Mouse (Mus musculus): ENCODE data around the gene Ncbp3.
"Not testable (repeated sequence)": the region's sequence is repeated elsewhere in the genome, so short reads cannot be mapped to it uniquely, and the experiment has no call there.

Gene Ncbp3

GRCm38 (mm10) chr11:73085391-73085790 is 37.8 kb downstream of the Ncbp3 start:
- no peak for DNase-seq (ENCODE audit: low read depth, low spot score)

- no peak for DNase-seq (ENCODE audit: low read depth, low spot score)
Observed at GRCm38 (mm10) chr11:73087700-73088480, 40.3 kb downstream of the Ncbp3 start.

- DNase-seq (ENCODE audit: low read depth, low spot score): no peak
Observed at GRCm38 (mm10) chr11:73090283-73090682, 42.7 kb downstream of the Ncbp3 start, which contains the start of gene Itgae. Itgae (plus strand) TSS chr11:73090583.

GRCm38 (mm10) chr11:73090826-73091225 is 43.2 kb downstream of the Ncbp3 start:
- DNase-seq (ENCODE audit: low read depth, low spot score): no peak

GRCm38 (mm10) chr11:73092057-73092456 is 44.5 kb downstream of the Ncbp3 start:
- DNase-seq (ENCODE audit: low read depth, low spot score): no peak

- DNase-seq (ENCODE audit: low read depth, low spot score): no peak
Observed at GRCm38 (mm10) chr11:73092877-73093276, 45.3 kb downstream of the Ncbp3 start.

- no peak for DNase-seq (ENCODE audit: low read depth, low spot score)
Observed at GRCm38 (mm10) chr11:73094231-73094995, 46.8 kb downstream of the Ncbp3 start.

- DNase-seq (ENCODE audit: low read depth, low spot score): no peak
Observed at GRCm38 (mm10) chr11:73098860-73099259, 51.3 kb downstream of the Ncbp3 start.

- DNase-seq (ENCODE audit: low read depth, low spot score): no peak
Observed at GRCm38 (mm10) chr11:73099976-73100750, 52.6 kb downstream of the Ncbp3 start.

- no peak for DNase-seq (ENCODE audit: low read depth, low spot score)
Observed at GRCm38 (mm10) chr11:73101308-73101707, 53.7 kb downstream of the Ncbp3 start.

- DNase-seq (ENCODE audit: low read depth, low spot score): no peak
Observed at GRCm38 (mm10) chr11:73105246-73105645, 57.7 kb downstream of the Ncbp3 start.

GRCm38 (mm10) chr11:73107358-73107757 is 59.8 kb downstream of the Ncbp3 start:
- not testable (repeated sequence) for DNase-seq (ENCODE audit: low read depth, low spot score)

- no peak for DNase-seq (ENCODE audit: low read depth, low spot score)
Observed at GRCm38 (mm10) chr11:73108195-73108897, 60.8 kb downstream of the Ncbp3 start.

GRCm38 (mm10) chr11:73108898-73109625 is 61.5 kb downstream of the Ncbp3 start:
- DNase-seq (ENCODE audit: low read depth, low spot score): no peak

- no peak for DNase-seq (ENCODE audit: low read depth, low spot score)
Observed at GRCm38 (mm10) chr11:73109941-73110340, 62.4 kb downstream of the Ncbp3 start.

GRCm38 (mm10) chr11:73111414-73111813 is 63.8 kb downstream of the Ncbp3 start:
- no peak for DNase-seq (ENCODE audit: low read depth, low spot score)

- no peak for DNase-seq (ENCODE audit: low read depth, low spot score)
Observed at GRCm38 (mm10) chr11:73126495-73126894, 78.9 kb downstream of the Ncbp3 start.

GRCm38 (mm10) chr11:73131020-73131419 is 83.4 kb downstream of the Ncbp3 start:
- no peak for DNase-seq (ENCODE audit: low read depth, low spot score)

GRCm38 (mm10) chr11:73132999-73133398 is 85.4 kb downstream of the Ncbp3 start:
- DNase-seq (ENCODE audit: low read depth, low spot score): no peak

GRCm38 (mm10) chr11:73134222-73134621 is 86.6 kb downstream of the Ncbp3 start:
- DNase-seq (ENCODE audit: low read depth, low spot score): no peak

GRCm38 (mm10) chr11:73136587-73136986 is 89.0 kb downstream of the Ncbp3 start:
- DNase-seq (ENCODE audit: low read depth, low spot score): no peak
